Mouse (Mus musculus) spleen, postnatal 36 days (tissue): Measurements from ENCODE around the gene Muc16.

Experiments used
- DNase-seq, 2 experiments: peaks; one replicate each; pipeline ENCODE4 v3.0.0; 2022; ENCODE audit warnings: low spot score in 2 of 2, mixed read lengths in 1 of 2

The Muc16 gene

GRCm38 (mm10) chr9:18674480-18675154 is at the start of gene Muc16:
Gene Muc16, minus strand, starts transcription at chr9:18674530.
- no peak for DNase-seq

- DNase-seq: no peak
Measured at GRCm38 (mm10) chr9:18722712-18723099, 48.4 kb upstream of the Muc16 start.

- no peak for DNase-seq
Measured at GRCm38 (mm10) chr9:18721931-18722711, 47.8 kb upstream of the Muc16 start.

GRCm38 (mm10) chr9:18721011-18721410 is 46.7 kb upstream of the Muc16 start:
- DNase-seq: no peak

- DNase-seq: no peak
Measured at GRCm38 (mm10) chr9:18705628-18706027, 31.3 kb upstream of the Muc16 start.

GRCm38 (mm10) chr9:18598366-18598765 is 76.0 kb downstream of the Muc16 start:
- no peak for DNase-seq

GRCm38 (mm10) chr9:18508098-18508497 is 166.2 kb downstream of the Muc16 start:
- no peak for DNase-seq

GRCm38 (mm10) chr9:18478168-18478567 is 196.2 kb downstream of the Muc16 start, which contains the start of the genes Zfp558 and Mbd3l1:
Gene Zfp558, minus strand, starts transcription at chr9:18478268.
Gene Mbd3l1, plus strand, starts transcription at chr9:18478359.
- no peak for DNase-seq

GRCm38 (mm10) chr9:18473324-18474128 is 200.8 kb downstream of the Muc16 start:
- DNase-seq: peak; percentile 60 to 64

- DNase-seq: no peak
Measured at GRCm38 (mm10) chr9:18468005-18468404, 206.3 kb downstream of the Muc16 start.

- DNase-seq: no peak
Measured at GRCm38 (mm10) chr9:18467350-18467749, 207.0 kb downstream of the Muc16 start.

GRCm38 (mm10) chr9:18456520-18456919 is 217.8 kb downstream of the Muc16 start:
- no peak for DNase-seq
